Mouse (Mus musculus) stomach, embryonic 16.5 days (tissue): ENCODE results near the gene Surf2. TPM values are rescaled to one million over a fixed set of nuclear protein-coding genes. Genes with fewer than 3 reads are reported as not detected.

Experiments used
- ATAC-seq: fragments of 200-750 bp; cut with Nextera tagmentation; 2 replicates; pipeline ENCODE4 v1.8.0; 2017; ENCODE audit warnings: moderate number of reproducible peaks, moderate TSS enrichment; ENCODE audit not compliant: insufficient read depth, low FRiP score
- H3K27ac ChIP-seq: fragments of 300-500 bp; sonication (generic); 2 replicates; pipeline ENCODE4 v1.5.1; 2014; ENCODE audit warnings: low read length
- H3K27me3 ChIP-seq: fragments of 300-500 bp; sonication (generic); 2 replicates; pipeline ENCODE4 v1.6.1; 2014; ENCODE audit warnings: low read length, control low read depth, mixed read lengths; ENCODE audit not compliant: control insufficient read depth, insufficient read depth
- H3K36me3 ChIP-seq: fragments of 300-500 bp; sonication (generic); 2 replicates; pipeline ENCODE4 v1.6.1; 2014; ENCODE audit warnings: low read length; ENCODE audit not compliant: control insufficient read depth, insufficient read depth
- H3K4me1 ChIP-seq: fragments of 300-500 bp; sonication (generic); 2 replicates; pipeline ENCODE4 v1.6.1; 2014; ENCODE audit warnings: low read length, control low read depth, mixed read lengths; ENCODE audit not compliant: control insufficient read depth, insufficient read depth
- H3K4me2 ChIP-seq: fragments of 300-500 bp; sonication (generic); 2 replicates; pipeline ENCODE4 v1.6.1; 2014; ENCODE audit warnings: low read depth, low read length, mixed read lengths
- H3K4me3 ChIP-seq: fragments of 300-500 bp; sonication (generic); replicated peaks from 2 replicates; pipeline ENCODE4 v1.5.1; 2014; ENCODE audit warnings: mild to moderate bottlenecking, low read length
- H3K9ac ChIP-seq: fragments of 300-500 bp; sonication (generic); 2 replicates; pipeline ENCODE4 v1.6.1; 2014; ENCODE audit warnings: low read length
- H3K9me3 ChIP-seq: fragments of 300-500 bp; sonication (generic); replicated peaks from 2 replicates; pipeline ENCODE4 v1.6.1; 2016; ENCODE audit warnings: low read length, control low read depth; ENCODE audit not compliant: control insufficient read depth
- WGBS: fragments of 180-500 bp; shearing (Covaris S2); extraction: QIAGEN DNeasy Blood & Tissue Kit; methylation state at CpG from one replicate; pipeline ENCODE4 v1.1.7; 2014; 5-methylcytosine and 5-hydroxymethylcytosine counted together
- polyA plus RNA-seq: library from polyadenylated mRNA; unstranded; fragments of >200 nt; fragmentation: Nextera tagmentation; extraction: Ambion mirVana; gene quantifications from 2 replicates; pipeline ENCODE4 v1.2.1, GENCODE M21; 2015

The Surf2 gene
- polyA plus RNA-seq, 1 experiment from 2014 or later = 39.9 TPM

GRCm38 (mm10) chr2:26912253-26912770 is 3.9 kb upstream of the Surf2 start:
- no peak overlapping the region for H3K27ac ChIP-seq
- H3K27me3 ChIP-seq = no peaks in the 10 kb centered on the region
- WGBS = 73% methylated on average over 5 of the region's 5 CpGs
- H3K4me2 ChIP-seq = peak overlapping the region; percentile 100
- peaks cover 34% of the 10 kb centered on the region for H3K4me1 ChIP-seq
- H3K36me3 ChIP-seq = peaks cover 26% of the 10 kb centered on the region
- no peak for ATAC-seq
- peak overlapping the region; percentile 87 for H3K4me3 ChIP-seq
- H3K9me3 ChIP-seq = no peaks in the 10 kb centered on the region
- H3K9ac ChIP-seq = peak overlapping the region; percentile 80

DNA sequence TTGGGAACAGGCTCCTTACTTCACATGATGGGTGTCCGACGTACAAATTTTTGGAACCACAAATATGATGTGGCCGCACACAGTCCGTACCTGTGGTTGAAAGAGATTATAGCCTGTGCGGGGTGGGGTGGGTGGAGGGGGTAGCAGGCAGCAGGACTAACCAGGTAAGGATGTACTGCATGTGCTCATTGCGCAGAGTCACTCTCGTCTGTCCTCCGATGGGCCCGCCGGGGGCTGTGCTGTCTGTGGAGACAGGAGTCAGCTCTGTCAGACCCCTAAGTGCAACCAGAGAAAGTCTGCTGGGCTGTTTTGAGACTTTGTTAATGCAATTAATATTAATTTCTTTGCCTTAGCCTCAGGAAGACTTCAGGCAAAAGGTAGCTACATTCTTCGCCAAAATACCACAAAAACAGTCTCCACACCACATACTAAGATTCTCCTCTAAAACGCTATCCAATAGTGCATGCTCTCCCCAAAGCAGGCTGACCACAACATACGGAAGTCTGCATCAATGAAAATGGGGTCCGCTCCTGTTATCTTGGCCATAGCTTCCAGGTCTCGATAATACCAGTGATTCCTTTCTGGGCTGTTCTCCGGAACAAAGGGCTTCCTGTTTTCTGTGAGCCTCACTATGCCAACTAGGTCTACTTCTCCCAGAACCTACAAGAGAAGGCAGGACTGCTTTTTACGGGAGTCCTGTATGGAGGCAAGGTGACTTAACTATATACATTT is 2.6 kb upstream of the Surf2 start:
- Histone ChIP-seq H3K27ac (peak overlapping the region; percentile 10; the same call in 1 of the 2 replicates), H3K4me1 (peaks cover 35% of the 10 kb centered on the region), H3K27me3 (no peaks in the 10 kb centered on the region), H3K36me3 (peaks cover 20% of the 10 kb centered on the region), H3K9me3 (no peaks in the 10 kb centered on the region), H3K9ac (no peak overlapping the region), H3K4me2 (no peak overlapping the region), H3K4me3 (no peak overlapping the region)
- 81% methylated on average over 17 of the region's 17 CpGs for WGBS
- no peak for ATAC-seq

DNA sequence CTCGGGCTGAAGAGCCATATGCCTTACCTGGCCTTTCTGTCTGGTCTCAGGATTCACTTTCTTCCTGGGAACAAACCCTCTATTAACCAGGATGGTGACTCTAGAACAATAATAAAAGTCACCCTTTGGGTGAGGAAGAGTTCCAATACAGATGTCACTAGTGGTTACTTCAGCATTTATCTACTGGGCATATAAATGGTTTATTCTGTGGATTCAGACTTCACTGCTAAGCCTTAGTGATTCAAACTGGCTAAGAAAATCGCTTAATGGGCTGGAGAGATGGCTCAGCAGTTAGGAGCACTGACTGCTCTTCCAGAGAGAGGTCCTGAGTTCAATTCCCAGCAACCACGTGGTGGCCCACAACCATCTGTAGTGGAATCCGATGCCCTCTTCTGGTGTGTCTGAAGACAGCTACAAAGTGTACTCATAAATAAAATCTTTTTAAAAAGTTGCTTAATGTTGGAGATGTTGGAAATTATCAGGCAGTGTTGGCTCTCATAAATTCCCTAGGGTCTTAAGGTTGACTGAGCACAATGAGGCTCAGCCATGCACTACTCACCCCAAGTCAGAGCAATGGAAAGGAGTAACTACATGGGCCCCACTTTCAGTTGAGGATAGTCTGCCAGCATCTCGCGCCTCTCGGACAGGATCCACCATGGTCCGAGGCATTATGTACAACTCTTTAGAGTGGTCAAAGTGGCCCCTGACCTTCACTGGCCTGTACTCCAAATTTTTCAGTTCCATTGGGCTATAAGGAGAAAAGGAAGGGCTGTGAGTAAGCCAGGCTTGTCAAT is 1.8 kb upstream of the Surf2 start:
- 62% methylated on average over 8 of the region's 8 CpGs for WGBS
- H3K27me3 ChIP-seq = no peaks in the 10 kb centered on the region
- H3K4me3 ChIP-seq = no peak overlapping the region
- peaks cover 28% of the 10 kb centered on the region for H3K4me1 ChIP-seq
- no peak for ATAC-seq
- H3K36me3 ChIP-seq = peaks cover 28% of the 10 kb centered on the region
- H3K27ac ChIP-seq = no peak overlapping the region
- H3K9ac ChIP-seq = no peak overlapping the region
- no peak overlapping the region for H3K4me2 ChIP-seq
- no peaks in the 10 kb centered on the region for H3K9me3 ChIP-seq

GRCm38 (mm10) chr2:26916738-26917137 is 571 bp downstream of the Surf2 start:
- no peaks in the 10 kb centered on the region for H3K9me3 ChIP-seq
- H3K9ac ChIP-seq = peak overlapping the region; percentile 78
- H3K36me3 ChIP-seq = peaks cover 46% of the 10 kb centered on the region
- ATAC-seq = no peak
- H3K4me2 ChIP-seq = peak overlapping the region; percentile 88
- peak overlapping the region; percentile 70 for H3K4me3 ChIP-seq
- no peaks in the 10 kb centered on the region for H3K27me3 ChIP-seq
- peak overlapping the region; percentile 74 for H3K27ac ChIP-seq
- H3K4me1 ChIP-seq = peaks cover 25% of the 10 kb centered on the region
- 2% methylated on average over 13 of the region's 13 CpGs for WGBS

- H3K27me3 ChIP-seq = no peaks in the 10 kb centered on the region
- H3K4me2 ChIP-seq = no peak overlapping the region
- no peak for ATAC-seq
- 84% methylated on average over 3 of the region's 3 CpGs for WGBS
- H3K9me3 ChIP-seq = no peaks in the 10 kb centered on the region
- H3K27ac ChIP-seq = no peak overlapping the region
- peaks cover 18% of the 10 kb centered on the region for H3K4me1 ChIP-seq
- H3K9ac ChIP-seq = no peak overlapping the region
- H3K4me3 ChIP-seq = no peak overlapping the region
- H3K36me3 ChIP-seq = peaks cover 39% of the 10 kb centered on the region
Observed at GRCm38 (mm10) chr2:26919684-26920083, 3.5 kb downstream of the Surf2 start.

GRCm38 (mm10) chr2:26920190-26920855 is 4.2 kb downstream of the Surf2 start:
- ATAC-seq = no peak
- Histone ChIP-seq H3K4me2 (no peak overlapping the region), H3K27ac (no peak overlapping the region), H3K4me3 (no peak overlapping the region), H3K27me3 (no peaks in the 10 kb centered on the region), H3K9me3 (no peaks in the 10 kb centered on the region), H3K9ac (no peak overlapping the region), H3K4me1 (peaks cover 13% of the 10 kb centered on the region), H3K36me3 (peaks cover 46% of the 10 kb centered on the region)
- WGBS = 89% methylated on average over 6 of the region's 6 CpGs

- peak; percentile 53; the same call in 1 of the 2 replicates for ATAC-seq
- WGBS = 53% methylated on average over 9 of the region's 9 CpGs
- peaks cover 48% of the 10 kb centered on the region for H3K36me3 ChIP-seq
Observed at GRCm38 (mm10) chr2:26921784-26922183, 5.6 kb downstream of the Surf2 start.

DNA sequence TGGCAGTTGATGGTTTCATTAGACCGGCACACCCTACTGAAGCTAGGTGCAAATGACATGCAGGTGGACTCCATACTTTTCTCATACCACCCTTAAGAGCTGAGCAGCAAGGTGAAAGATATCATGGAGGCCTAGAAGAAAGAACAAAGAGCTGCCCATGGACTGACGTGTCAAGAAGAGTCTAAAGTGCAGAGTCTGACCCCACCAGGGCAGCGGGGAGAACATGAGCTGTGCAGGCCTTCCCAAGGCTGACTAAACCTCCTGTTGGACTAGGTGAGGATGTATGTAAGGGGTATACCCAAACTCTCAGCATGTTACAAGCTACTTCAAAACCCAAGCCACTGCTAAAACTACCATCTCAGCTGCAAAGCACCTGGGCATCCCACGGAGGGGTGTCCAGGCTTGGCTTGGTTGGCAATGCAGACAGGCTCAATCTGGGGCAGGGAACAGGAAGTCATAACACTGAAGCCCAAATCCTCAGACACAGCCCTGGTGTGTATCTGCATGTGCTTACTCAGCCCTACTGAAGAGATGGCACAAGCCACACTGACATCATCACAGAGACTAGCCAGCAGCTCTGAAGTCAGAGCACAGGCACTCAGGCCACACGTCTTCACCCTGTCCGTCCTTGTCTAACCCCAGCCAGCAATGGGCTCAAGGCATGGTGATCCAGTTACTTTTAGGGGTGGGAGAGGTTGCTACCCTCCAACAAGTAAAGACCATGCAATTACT is 11.7 kb downstream of the Surf2 start:
- Histone ChIP-seq H3K27me3 (no peaks in the 10 kb centered on the region), H3K36me3 (peaks cover 28% of the 10 kb centered on the region), H3K4me2 (no peak overlapping the region), H3K9ac (peak overlapping the region; percentile 16; the same call in 1 of the 2 replicates), H3K9me3 (no peaks in the 10 kb centered on the region), H3K27ac (no peak overlapping the region), H3K4me1 (peaks cover 30% of the 10 kb centered on the region), H3K4me3 (no peak overlapping the region)
- no peak for ATAC-seq
- WGBS = 86% methylated on average over 6 of the region's 6 CpGs

More at GRCm38 (mm10) chr2:26921784-26922183, 5.6 kb downstream of the Surf2 start:
- H3K4me3 ChIP-seq = no peak overlapping the region
- no peak overlapping the region for H3K4me2 ChIP-seq
- no peak overlapping the region for H3K27ac ChIP-seq
- H3K27me3 ChIP-seq = no peaks in the 10 kb centered on the region
- no peak overlapping the region for H3K9ac ChIP-seq
- peaks cover 10% of the 10 kb centered on the region for H3K4me1 ChIP-seq
- H3K9me3 ChIP-seq = no peaks in the 10 kb centered on the region
